Mouse (Mus musculus) limb, embryonic 14.5 days (tissue): ENCODE measurements around the gene N4bp2l1. TPM values are rescaled to one million over a fixed set of nuclear protein-coding genes. Genes with fewer than 3 reads are reported as not detected.

Source experiments
- ATAC-seq: fragments of 200-750 bp; cut with Nextera tagmentation; 2 replicates; pipeline ENCODE4 v1.8.0; 2017; ENCODE audit warnings: low read depth, moderate number of reproducible peaks, moderate TSS enrichment; ENCODE audit not compliant: low FRiP score
- DNase-seq: peaks from one replicate; pipeline ENCODE4 v3.0.0-alpha.2; 2015; ENCODE audit warnings: low spot score
- H3K27ac ChIP-seq: fragments of 300-500 bp; sonication (generic); replicated peaks from 2 replicates; pipeline ENCODE4 v1.5.1; 2014; ENCODE audit warnings: low read depth, mild to moderate bottlenecking, low read length, moderate library complexity, mixed read lengths
- H3K27me3 ChIP-seq: fragments of 300-500 bp; sonication (generic); 2 replicates; pipeline ENCODE4 v1.6.1; 2014; ENCODE audit warnings: low read length, mixed read lengths; ENCODE audit not compliant: control insufficient read depth, insufficient read depth
- H3K36me3 ChIP-seq: fragments of 300-500 bp; sonication (generic); 2 replicates; pipeline ENCODE4 v1.6.1; 2014; ENCODE audit warnings: mild to moderate bottlenecking, low read length, moderate library complexity, mixed read lengths; ENCODE audit not compliant: control insufficient read depth, insufficient read depth
- H3K4me1 ChIP-seq: fragments of 300-500 bp; sonication (generic); 2 replicates; pipeline ENCODE4 v1.6.1; 2014; ENCODE audit warnings: antibody characterized with exemption, low read length, mixed read lengths; ENCODE audit not compliant: control insufficient read depth, insufficient read depth
- H3K4me2 ChIP-seq: fragments of 300-500 bp; sonication (generic); replicated peaks from 2 replicates; pipeline ENCODE4 v1.6.1; 2014; ENCODE audit warnings: low read depth, mild to moderate bottlenecking, low read length, moderate library complexity; ENCODE audit not compliant: severe bottlenecking
- H3K4me3 ChIP-seq: fragments of 300-500 bp; sonication (generic); replicated peaks from 2 replicates; pipeline ENCODE4 v1.5.1; 2014; ENCODE audit warnings: low read length
- H3K9ac ChIP-seq: fragments of 300-500 bp; sonication (generic); 2 replicates; pipeline ENCODE4 v1.6.1; 2014; ENCODE audit warnings: mild to moderate bottlenecking, low read depth, low read length, moderate library complexity; ENCODE audit not compliant: severe bottlenecking
- H3K9me3 ChIP-seq: fragments of 300-500 bp; sonication (generic); 2 replicates; pipeline ENCODE4 v1.6.1; 2016; ENCODE audit warnings: low read length; ENCODE audit not compliant: control insufficient read depth
- POLR2A ChIP-seq: fragments of 200-500 bp; IDR thresholded peaks from 2 replicates; pipeline ENCODE4 v1.8.0; 2012; ENCODE audit warnings: inconsistent platforms, mild to moderate bottlenecking, moderate library complexity, borderline replicate concordance; ENCODE audit not compliant: insufficient read depth, insufficient read length; ENCODE audit errors: extremely low read depth
- WGBS: fragments of 180-500 bp; shearing (Covaris S2); extraction: QIAGEN DNeasy Blood & Tissue Kit; methylation state at CpG from one replicate; pipeline ENCODE4 v1.1.7; 2014; 5-methylcytosine and 5-hydroxymethylcytosine counted together
- polyA plus RNA-seq, 2 experiments: library from polyadenylated mRNA; depleted of rRNA in 1 of 2; stranded (reverse) in 1 of 2; unstranded in 1 of 2; fragments of >200 nt; fragmentation: Nextera tagmentation in 1 of 2; extraction: Ambion mirVana in 1 of 2; gene quantifications; 2 replicates each; pipeline versions ENCODE4 v1.2.1 to v1.2.3; 2012 to 2014

The N4bp2l1 gene
- polyA plus RNA-seq, 2 experiments = 4.3 to 6.1 TPM

GRCm38 (mm10) chr5:150570496-150571219 lies 26.3 kb downstream of the N4bp2l1 start:
- Histone ChIP-seq H3K4me3 (no peak overlapping the region), H3K4me2 (no peak overlapping the region), H3K27me3 (no peaks in the 10 kb centered on the region), H3K9me3 (no peaks in the 10 kb centered on the region), H3K9ac (no peak overlapping the region), H3K4me1 (no peaks in the 10 kb centered on the region), H3K27ac (no peak overlapping the region), H3K36me3 (peaks cover 38% of the 10 kb centered on the region)
- WGBS = 88% methylated on average over 11 of the region's 11 CpGs
- no peak for TF ChIP-seq POLR2A
- ATAC-seq (no peak), DNase-seq (peak; percentile 52)

- ATAC-seq (no peak), DNase-seq (no peak)
- H3K27me3 ChIP-seq = no peaks in the 10 kb centered on the region
- H3K9me3 ChIP-seq = no peaks in the 10 kb centered on the region
- H3K27ac ChIP-seq = no peak overlapping the region
- WGBS = 89% methylated on average over 5 of the region's 5 CpGs
- TF ChIP-seq POLR2A = no peak
- no peak overlapping the region for H3K9ac ChIP-seq
- peaks cover 50% of the 10 kb centered on the region for H3K36me3 ChIP-seq
- no peak overlapping the region for H3K4me3 ChIP-seq
- no peaks in the 10 kb centered on the region for H3K4me1 ChIP-seq
- no peak overlapping the region for H3K4me2 ChIP-seq
Measured at GRCm38 (mm10) chr5:150566971-150567370, 30.0 kb downstream of the N4bp2l1 start.

- H3K4me1 ChIP-seq = no peaks in the 10 kb centered on the region
- no peak overlapping the region for H3K27ac ChIP-seq
- DNase-seq (no peak), ATAC-seq (no peak)
- no peaks in the 10 kb centered on the region for H3K27me3 ChIP-seq
- H3K36me3 ChIP-seq = peaks cover 51% of the 10 kb centered on the region
- WGBS = 79% methylated on average over 3 of the region's 3 CpGs
- no peak overlapping the region for H3K4me2 ChIP-seq
- H3K9me3 ChIP-seq = no peaks in the 10 kb centered on the region
- H3K9ac ChIP-seq = no peak overlapping the region
- TF ChIP-seq POLR2A = no peak
- H3K4me3 ChIP-seq = no peak overlapping the region
Measured at GRCm38 (mm10) chr5:150566226-150566625, 30.8 kb downstream of the N4bp2l1 start.

- Histone ChIP-seq H3K4me1 (no peaks in the 10 kb centered on the region), H3K27me3 (no peaks in the 10 kb centered on the region), H3K36me3 (peaks cover 61% of the 10 kb centered on the region), H3K4me2 (no peak overlapping the region), H3K4me3 (no peak overlapping the region), H3K9me3 (no peaks in the 10 kb centered on the region), H3K27ac (no peak overlapping the region), H3K9ac (no peak overlapping the region)
- DNase-seq = no peak
- no peak for TF ChIP-seq POLR2A
- 93% methylated on average over 6 of the region's 6 CpGs for WGBS
- ATAC-seq = no peak
Measured at GRCm38 (mm10) chr5:150564426-150564825, 32.6 kb downstream of the N4bp2l1 start.

- 89% methylated on average over 5 of the region's 5 CpGs for WGBS
- TF ChIP-seq POLR2A = no peak
Measured at GRCm38 (mm10) chr5:150561783-150562182, 35.2 kb downstream of the N4bp2l1 start.

More at GRCm38 (mm10) chr5:150561783-150562182, 35.2 kb downstream of the N4bp2l1 start:
- Histone ChIP-seq H3K27ac (no peak overlapping the region), H3K4me3 (no peak overlapping the region), H3K9ac (no peak overlapping the region), H3K27me3 (no peaks in the 10 kb centered on the region), H3K9me3 (no peaks in the 10 kb centered on the region), H3K4me1 (no peaks in the 10 kb centered on the region), H3K4me2 (no peak overlapping the region), H3K36me3 (peaks cover 59% of the 10 kb centered on the region)
- ATAC-seq (no peak), DNase-seq (no peak)
